Mouse (Mus musculus) ES-Bruce4 (cell line): ENCODE results near the gene Hist1h4c. TPM values are rescaled to one million over a fixed set of nuclear protein-coding genes. Genes with fewer than 3 reads are reported as not detected.
"Not testable (repeated sequence)": the region's sequence is repeated elsewhere in the genome, so short reads cannot be mapped to it uniquely, and the experiment has no call there.

Experiments used
- H3K27ac ChIP-seq: 2 replicates; pipeline ENCODE4 v1.5.1; 2012; ENCODE audit warnings: low read length, inconsistent platforms; ENCODE audit not compliant: insufficient read depth
- H3K27me3 ChIP-seq: 2 replicates; pipeline ENCODE4 v1.6.1; 2012; ENCODE audit warnings: mild to moderate bottlenecking, low read length, inconsistent platforms; ENCODE audit not compliant: control insufficient read depth, poor library complexity, insufficient read depth, severe bottlenecking
- H3K36me3 ChIP-seq: 2 replicates; pipeline ENCODE4 v1.6.1; 2012; ENCODE audit warnings: inconsistent platforms, mild to moderate bottlenecking, low read length, moderate library complexity; ENCODE audit not compliant: control insufficient read depth, poor library complexity, insufficient read depth, severe bottlenecking
- H3K4me1 ChIP-seq: one replicate; pipeline ENCODE4 v1.8.1; 2011; ENCODE audit warnings: low read length; ENCODE audit not compliant: control insufficient read depth, insufficient read depth
- H3K4me3 ChIP-seq: 2 replicates; pipeline ENCODE4 v1.5.1; 2011; ENCODE audit warnings: low read depth, mild to moderate bottlenecking, low read length
- H3K9ac ChIP-seq: 2 replicates; pipeline ENCODE4 v1.6.1; 2012; ENCODE audit warnings: low read depth, mild to moderate bottlenecking, inconsistent platforms; ENCODE audit not compliant: poor library complexity, severe bottlenecking
- H3K9me3 ChIP-seq: replicated peaks from 2 replicates; pipeline ENCODE4 v1.6.1; 2012; ENCODE audit warnings: mild to moderate bottlenecking, low read length, inconsistent platforms; ENCODE audit not compliant: control insufficient read depth, poor library complexity, insufficient read depth, severe bottlenecking
- CTCF ChIP-seq: IDR thresholded peaks from one replicate; pipeline ENCODE4 v1.8.1; 2011; ENCODE audit warnings: low read depth, low read length
- EP300 ChIP-seq: IDR thresholded peaks from 2 replicates; pipeline ENCODE4 v1.6.1; 2011; ENCODE audit warnings: low read depth, low read length; ENCODE audit not compliant: insufficient read depth
- POLR2A ChIP-seq: IDR thresholded peaks from one replicate; pipeline ENCODE4 v1.8.1; 2011; ENCODE audit warnings: low read length; ENCODE audit not compliant: insufficient read depth
- polyA plus RNA-seq: library from polyadenylated mRNA; stranded (reverse); fragments of >200 nt; gene quantifications from 2 replicates; pipeline ENCODE4 v1.2.4, GENCODE M21; 2011; ENCODE audit warnings: low read depth; ENCODE audit not compliant: missing spikeins, insufficient read depth, insufficient read length

Hist1h4c gene
- 1.3 and 2.5 TPM in 2 replicates for polyA plus RNA-seq

DNA sequence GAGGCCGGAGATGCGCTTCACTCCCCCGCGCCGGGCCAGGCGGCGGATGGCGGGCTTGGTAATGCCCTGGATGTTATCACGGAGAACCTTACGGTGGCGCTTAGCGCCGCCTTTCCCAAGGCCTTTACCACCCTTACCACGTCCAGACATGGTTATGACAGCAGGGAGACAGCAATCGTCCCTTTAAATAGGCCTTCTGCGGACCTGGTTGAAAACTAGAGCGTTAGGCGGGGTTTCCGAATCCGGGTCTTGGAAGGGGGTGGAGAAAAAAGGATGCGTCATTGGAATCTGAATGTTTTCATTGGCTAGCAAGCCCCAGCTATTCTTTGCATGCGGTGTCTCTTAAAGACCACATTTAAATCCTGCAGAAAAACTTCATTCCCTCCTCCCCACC is at the start of gene Hist1h4c:
Gene Hist1h4c, minus strand, starts transcription at position 155 of the 394 bp plus-strand sequence.
- Histone ChIP-seq H3K4me1 (no peaks in the 10 kb centered on the region), H3K4me3 (peak within 1 kb of the TSS; percentile 66), H3K27ac (peak within 1 kb of the TSS; percentile 59), H3K36me3 (no peaks in the 10 kb centered on the region), H3K9me3 (no peaks in the 10 kb centered on the region), H3K9ac (peak within 1 kb of the TSS; percentile 72), H3K27me3 (no peaks in the 10 kb centered on the region)
- TF ChIP-seq CTCF (no peak), POLR2A (peak; percentile 100), EP300 (0 out of 2 replicates have a peak, but pooled peaks have one; percentile 54)

GRCm38 (mm10) chr13:23747892-23748288 is 49.6 kb upstream of the Hist1h4c start:
- Histone ChIP-seq H3K27ac (peak overlapping the region; percentile 93), H3K36me3 (no peaks in the 10 kb centered on the region), H3K4me1 (peaks cover 2% of the 10 kb centered on the region), H3K4me3 (no peak overlapping the region), H3K27me3 (no peaks in the 10 kb centered on the region), H3K9me3 (no peaks in the 10 kb centered on the region), H3K9ac (peak overlapping the region; percentile 86)
- no peak for TF ChIP-seq EP300
- no peak for TF ChIP-seq CTCF
- no peak for TF ChIP-seq POLR2A

DNA sequence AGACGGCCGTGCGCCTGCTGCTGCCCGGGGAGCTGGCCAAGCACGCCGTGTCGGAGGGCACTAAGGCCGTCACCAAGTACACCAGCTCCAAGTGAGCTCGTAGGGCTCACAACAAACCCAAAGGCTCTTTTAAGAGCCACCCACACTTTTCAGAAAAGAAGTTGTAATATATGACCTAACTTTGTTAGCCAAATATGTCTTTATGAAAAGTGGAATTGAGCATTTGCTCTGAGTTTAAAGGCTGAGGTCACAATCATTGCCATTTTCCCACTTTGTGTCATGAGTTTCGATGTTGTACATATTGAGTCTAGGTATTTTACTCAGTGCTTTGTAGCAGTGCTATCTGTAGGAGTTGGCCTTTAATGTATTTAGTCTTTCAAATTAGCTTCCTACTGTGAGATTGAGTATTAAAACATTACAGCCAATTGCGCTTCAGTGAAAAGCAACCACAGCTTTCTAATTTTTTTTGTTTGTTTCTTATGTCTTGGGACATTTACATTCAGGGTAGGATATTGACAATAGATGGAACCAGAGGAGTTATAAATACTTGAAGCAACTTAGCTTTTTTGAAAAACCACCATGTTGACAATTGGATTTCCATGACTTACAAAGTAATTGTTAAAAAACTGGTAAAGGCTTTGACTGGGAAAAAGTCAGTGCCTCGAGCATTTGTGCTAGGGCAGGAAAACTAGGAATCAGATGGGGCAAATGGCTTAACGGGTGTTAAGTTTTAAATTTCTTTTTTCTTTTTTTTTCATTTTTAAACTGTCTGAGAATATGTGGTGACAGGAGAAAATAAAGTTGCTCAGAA is 49.0 kb upstream of the Hist1h4c start:
- no peak for TF ChIP-seq CTCF
- no peak for TF ChIP-seq EP300
- TF ChIP-seq POLR2A: no peak
- no peaks in the 10 kb centered on the region for H3K27me3 ChIP-seq
- no peaks in the 10 kb centered on the region for H3K9me3 ChIP-seq
- H3K4me1 ChIP-seq: peaks cover 2% of the 10 kb centered on the region
- H3K4me3 ChIP-seq: peak overlapping the region; percentile 31
- no peaks in the 10 kb centered on the region for H3K36me3 ChIP-seq
- peak overlapping the region; percentile 81 for H3K27ac ChIP-seq
- H3K9ac ChIP-seq: peak overlapping the region; percentile 86

GRCm38 (mm10) chr13:23746201-23747080 is 48.2 kb upstream of the Hist1h4c start, which contains the start of gene Hist1h2bb:
Gene Hist1h2bb (plus strand): TSS chr13:23746734.
- H3K9me3 ChIP-seq, H3K27me3 ChIP-seq, H3K36me3 ChIP-seq, H3K4me1 ChIP-seq: not testable (repeated sequence)
- H3K9ac ChIP-seq: peak within 1 kb of the TSS; percentile 92
- TF ChIP-seq POLR2A: peak; percentile 92
- peak within 1 kb of the TSS; percentile 99 for H3K27ac ChIP-seq
- peak within 1 kb of the TSS; percentile 78 for H3K4me3 ChIP-seq

DNA sequence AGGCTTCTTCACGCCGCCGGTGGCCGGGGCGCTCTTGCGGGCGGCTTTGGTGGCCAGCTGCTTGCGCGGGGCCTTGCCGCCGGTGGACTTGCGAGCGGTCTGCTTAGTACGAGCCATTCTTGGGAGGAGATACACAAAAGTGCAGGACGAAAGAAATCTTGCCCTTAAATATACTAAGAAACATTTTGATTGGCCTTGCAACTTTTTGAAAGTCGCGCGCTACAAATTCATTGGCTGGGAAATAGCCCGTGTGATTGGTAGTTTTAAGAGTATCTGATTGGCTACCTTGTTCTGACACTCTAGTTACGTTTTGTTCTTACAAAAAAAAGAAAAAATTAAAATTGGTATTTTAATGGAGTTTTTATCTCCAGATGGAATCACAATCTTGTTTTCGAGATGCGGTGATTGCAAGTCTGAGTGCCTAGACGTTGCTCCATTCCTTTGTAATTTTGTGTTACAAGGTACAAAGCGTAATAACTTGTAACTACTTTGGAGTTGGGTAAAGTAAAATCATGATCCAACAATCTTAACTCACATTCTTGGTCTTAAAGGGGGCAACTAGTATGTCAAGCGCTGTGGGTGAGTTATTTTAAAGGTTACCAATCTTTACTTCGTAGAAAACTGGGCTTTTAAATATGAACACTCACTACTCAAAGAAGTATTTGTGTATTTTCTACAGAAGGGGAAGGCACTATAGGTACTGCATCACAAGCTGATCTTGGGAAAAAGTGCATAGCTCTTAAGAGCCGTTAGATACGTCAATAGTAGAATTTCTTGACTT is 47.3 kb upstream of the Hist1h4c start, which contains the start of gene Hist1h3c:
Gene Hist1h3c, minus strand, starts transcription at position 222 of the 781 bp plus-strand sequence.
- H3K36me3 ChIP-seq: no peaks in the 10 kb centered on the region
- peak within 1 kb of the TSS; percentile 99 for H3K27ac ChIP-seq
- no peaks in the 10 kb centered on the region for H3K9me3 ChIP-seq
- H3K9ac ChIP-seq: peak within 1 kb of the TSS; percentile 92
- no peaks in the 10 kb centered on the region for H3K27me3 ChIP-seq
- peaks cover 2% of the 10 kb centered on the region for H3K4me1 ChIP-seq
- TF ChIP-seq POLR2A (peak; percentile 92), EP300 (no peak), CTCF (no peak)
- peak within 1 kb of the TSS; percentile 78 for H3K4me3 ChIP-seq
